Mouse (Mus musculus): ENCODE results near the gene Ndufa3. TPM values are rescaled to one million over a fixed set of nuclear protein-coding genes. Genes with fewer than 3 reads are reported as not detected.
"Not testable (repeated sequence)": the region's sequence is repeated elsewhere in the genome, so short reads cannot be mapped to it uniquely, and the experiment has no call there.

The Ndufa3 gene
- 100 to 1,000 TPM; 549 to 603 TPM for total RNA-seq (2021)
- long read RNA-seq, transcript Ndufa3-201 (4 exons, 515 nt) = major isoform, 117 of 135 reads
- long read RNA-seq, partial matches to known transcripts = 12 of 135 reads
- long read RNA-seq, other reads (novel, unspliced or antisense) = 3 of 135 reads

DNA sequence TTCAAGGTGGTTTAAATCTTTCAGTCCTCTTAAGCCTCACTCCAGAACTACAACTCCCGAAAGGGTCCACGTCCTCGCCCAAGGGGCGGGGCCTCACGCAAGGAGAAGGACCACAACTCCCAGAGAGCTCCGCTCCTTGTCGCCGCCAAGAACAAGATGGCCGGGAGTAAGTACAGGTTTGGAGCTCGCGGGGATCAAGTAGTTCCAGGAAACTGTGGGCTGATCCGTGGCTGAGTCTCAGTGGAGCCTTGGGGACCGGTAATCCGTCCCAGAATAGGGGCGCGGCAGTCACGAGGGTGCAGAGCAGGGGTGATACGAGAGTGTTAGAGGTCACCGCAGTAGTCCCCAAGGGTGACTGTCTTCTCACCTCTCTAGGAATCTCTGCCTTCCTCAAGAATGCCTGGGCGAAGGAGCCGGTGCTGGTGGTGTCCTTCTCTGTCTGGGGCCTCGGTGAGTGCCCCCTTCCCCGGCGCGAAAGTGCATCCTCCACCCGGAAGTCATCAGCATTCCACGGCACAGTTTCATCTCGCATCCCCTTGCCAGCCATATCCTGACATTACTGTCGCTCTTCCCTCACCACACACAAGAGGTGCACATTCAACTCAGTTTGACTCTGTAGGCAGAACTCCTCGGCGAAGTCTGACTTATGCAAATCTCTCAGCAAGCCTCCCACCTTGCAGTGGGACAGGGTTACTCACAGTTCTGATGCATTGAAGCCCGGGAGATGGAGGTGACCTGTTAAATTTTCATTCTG lies at the start of gene Ndufa3:
TSS of gene Ndufa3 (plus strand) at position 132 of the 754 bp plus-strand sequence.
- DNase-seq (ENCODE audit: low spot score in 2 of 2) = peak; percentile 86 to 90

DNA sequence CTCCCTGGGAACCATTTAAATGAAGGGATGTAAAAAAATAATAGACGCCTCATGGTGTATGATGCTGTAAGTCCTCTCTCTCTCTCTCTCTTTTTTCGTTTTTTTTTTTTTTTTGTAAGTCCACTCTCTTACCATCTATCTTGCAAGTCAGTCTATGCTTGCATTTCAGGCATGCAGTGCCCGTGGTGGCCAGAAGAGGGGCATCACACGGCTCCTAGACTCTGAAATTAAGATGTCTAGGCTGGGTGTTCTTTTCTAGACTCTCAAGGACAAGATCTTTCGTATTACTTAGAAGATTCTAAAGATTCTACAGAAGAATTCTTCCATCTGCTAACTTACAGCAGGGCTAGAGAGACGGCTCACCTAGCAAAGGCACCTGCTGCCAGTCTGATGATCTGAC lies 47.4 kb upstream of the Ndufa3 start:
- no peak for DNase-seq (ENCODE audit: low spot score in 2 of 2)

DNA sequence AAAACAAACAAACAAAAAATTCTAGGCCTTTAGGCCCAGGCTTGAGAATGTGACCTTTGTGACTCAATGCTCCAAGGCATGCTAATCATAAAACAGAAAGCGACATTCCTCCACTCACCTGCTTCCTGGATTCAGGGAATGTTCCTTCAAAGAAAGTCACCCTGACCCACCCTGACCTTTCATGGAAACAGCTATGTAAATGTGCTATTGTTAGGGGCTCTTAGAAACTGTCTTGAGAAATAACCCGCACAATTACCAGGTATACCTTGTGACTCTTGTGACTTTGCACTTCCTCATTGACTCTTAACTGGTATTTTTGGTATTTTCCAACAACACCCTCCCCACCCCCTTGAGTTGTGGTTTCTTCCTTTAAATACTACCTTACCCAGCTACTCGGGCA lies 46.6 kb upstream of the Ndufa3 start:
- not testable (repeated sequence) for DNase-seq (ENCODE audit: low spot score in 2 of 2)

DNA sequence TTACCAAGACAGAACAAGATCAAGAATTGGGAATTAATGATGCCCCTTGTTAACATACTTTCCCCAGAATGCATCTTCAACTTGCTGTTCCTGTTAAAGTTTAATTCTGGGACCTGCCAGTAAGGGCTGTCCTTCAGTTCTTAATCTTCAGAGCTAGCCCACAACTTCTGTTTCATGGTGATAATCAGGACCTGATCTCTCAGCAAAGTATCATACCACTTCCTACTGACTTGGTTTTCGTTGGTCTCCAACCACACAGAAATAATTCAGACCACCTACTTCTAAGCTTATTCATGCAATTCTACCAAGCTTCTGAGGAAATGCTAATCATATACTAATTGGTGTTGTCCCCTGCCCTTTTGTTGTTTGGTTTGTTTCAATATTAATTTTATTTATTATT lies 45.3 kb upstream of the Ndufa3 start:
- DNase-seq (ENCODE audit: low spot score in 2 of 2) = no peak

DNA sequence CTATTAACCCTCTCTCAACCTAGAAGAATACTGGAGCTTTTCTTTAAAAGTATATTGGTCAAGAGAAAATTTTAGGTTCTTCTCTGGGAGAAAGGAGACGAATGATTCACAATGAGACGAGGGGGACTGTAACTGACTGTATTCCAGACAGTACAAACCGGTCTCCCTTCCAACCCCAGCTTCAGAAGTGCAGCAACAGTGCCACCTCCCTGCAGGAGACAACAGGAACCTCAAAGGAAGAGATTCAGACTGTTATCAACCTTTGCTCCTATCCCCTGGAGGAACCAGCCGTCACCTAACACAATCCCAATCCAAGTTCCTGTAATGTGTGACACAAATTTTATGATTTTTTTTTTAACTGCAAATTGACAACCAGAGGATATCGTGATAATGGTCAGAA lies 43.0 kb upstream of the Ndufa3 start:
- peak; percentile 28 to 70 for DNase-seq (ENCODE audit: low spot score in 2 of 2)

DNA sequence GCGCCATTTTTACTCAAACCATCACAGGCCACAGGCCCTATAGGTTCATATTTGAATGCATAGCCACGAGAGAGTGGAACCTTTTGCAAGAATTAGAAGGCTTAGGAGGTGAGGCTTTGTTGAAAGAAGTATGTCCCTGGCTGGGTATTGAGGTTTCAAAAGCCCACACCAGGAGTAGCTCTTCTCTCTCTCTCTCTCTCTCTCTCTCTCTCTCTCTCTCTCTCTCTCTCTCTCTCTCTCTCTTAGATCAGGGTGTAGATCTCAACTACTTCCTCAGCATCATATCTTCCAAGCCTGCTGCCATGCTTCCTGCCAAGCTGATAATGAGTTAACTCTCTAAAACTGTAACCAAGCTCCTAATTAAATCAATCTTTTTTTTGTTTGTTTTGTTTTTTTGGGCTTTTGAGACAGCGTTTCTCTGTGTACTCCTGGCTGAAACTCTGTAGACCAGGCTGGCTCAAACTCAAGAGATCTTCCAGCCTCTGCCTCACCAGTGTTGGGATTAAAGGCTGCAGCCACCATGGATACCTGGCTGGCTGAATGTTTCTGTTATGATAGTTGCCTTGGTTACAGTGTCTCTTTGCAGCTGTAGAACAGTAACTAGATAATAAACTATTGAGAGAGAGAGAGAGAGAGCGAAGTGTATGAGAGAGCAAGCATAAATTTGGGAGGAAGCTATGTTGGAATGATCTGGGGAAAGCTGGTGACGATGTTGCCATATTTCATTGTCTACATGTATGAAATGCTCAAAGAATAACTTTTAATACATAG lies 40.6 kb upstream of the Ndufa3 start:
- DNase-seq (ENCODE audit: low spot score in 2 of 2) = no peak

DNA sequence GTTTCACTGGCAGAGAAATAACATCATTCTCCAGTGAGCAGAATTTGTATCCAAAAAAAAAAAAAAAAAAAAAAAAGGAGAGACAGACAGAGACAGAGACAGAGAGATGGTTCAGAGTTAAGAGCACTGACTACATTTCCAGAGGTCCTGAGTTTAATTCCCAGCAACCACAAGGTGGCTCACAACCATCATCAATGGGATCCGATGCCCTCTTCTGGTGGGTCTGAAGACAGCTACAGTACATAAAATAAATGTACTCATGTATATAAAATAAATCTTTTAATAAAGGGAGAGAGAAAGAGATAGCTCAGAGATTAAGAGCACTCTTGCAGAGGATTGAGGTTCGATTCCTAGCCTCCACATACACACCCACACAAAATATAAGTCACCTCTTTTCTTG lies 39.0 kb upstream of the Ndufa3 start:
- DNase-seq (ENCODE audit: low spot score in 2 of 2) = no peak

DNA sequence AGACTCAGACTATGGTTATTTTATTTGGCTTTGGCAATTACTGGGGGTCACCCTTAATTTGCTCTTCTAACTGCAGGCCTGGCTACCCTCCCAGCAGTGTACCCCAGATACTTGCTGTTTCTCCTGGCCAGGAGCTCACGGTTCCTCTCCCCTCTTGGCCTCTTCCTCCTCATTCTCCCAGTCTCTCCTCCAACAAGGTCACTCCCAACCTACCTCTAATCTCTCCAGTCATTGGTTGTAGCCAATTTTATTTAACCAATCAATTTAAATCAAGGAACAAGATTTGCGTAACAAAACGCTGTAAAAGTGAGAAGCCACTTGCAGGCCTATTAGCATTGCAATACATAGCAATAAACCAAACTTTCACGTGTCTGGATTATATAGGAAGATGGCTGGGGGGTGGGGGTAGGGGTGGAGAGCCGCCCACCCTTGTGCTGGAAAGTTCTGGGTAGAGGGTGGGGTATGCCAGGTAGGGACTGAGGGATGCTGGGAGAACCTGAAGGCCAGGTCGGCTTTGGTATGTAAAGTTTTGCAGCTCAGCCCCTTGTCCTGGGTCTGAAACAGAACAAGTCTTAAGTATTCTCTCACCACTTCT lies 38.1 kb upstream of the Ndufa3 start:
- no peak for DNase-seq (ENCODE audit: low spot score in 2 of 2)

DNA sequence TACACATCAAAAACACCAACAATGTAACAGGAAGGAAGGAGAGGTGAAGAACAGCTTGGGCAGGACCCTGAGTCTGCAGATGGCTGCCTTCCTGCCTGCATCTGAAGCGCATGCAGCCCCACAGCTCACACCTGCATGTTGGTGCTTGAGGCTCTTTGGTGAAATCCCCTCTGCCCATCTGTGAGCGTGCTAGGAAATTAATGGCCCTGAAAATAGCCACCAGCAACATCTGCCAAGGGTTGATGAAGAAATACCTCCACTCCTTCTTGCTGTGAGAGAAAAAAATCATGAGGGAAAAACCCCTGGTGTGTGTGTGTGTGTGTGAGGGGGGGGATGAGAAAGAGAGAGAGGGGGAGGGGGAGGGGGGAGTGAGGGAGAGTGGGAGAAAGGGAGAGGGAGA lies 37.1 kb upstream of the Ndufa3 start:
- no peak for DNase-seq (ENCODE audit: low spot score in 2 of 2)

DNA sequence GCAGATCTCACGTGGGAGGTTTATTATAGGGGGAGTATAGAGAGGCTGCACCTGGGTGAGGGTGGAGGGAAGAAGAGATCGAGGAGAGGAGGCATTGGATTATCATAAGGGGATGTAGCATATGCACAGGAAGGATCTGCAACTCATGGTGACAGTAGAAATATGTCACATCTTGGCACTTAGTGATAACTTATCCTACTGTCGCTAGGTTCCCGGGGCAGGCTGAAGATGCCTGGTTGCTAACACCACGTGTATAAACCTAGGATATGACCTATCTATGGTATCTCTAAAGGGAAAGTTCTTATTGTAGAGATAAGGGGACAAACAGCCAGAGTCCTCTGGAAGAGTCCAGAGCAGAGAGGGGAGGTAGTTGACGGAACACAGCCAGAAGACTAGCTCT lies 31.4 kb upstream of the Ndufa3 start:
- DNase-seq (ENCODE audit: low spot score in 2 of 2) = no peak

DNA sequence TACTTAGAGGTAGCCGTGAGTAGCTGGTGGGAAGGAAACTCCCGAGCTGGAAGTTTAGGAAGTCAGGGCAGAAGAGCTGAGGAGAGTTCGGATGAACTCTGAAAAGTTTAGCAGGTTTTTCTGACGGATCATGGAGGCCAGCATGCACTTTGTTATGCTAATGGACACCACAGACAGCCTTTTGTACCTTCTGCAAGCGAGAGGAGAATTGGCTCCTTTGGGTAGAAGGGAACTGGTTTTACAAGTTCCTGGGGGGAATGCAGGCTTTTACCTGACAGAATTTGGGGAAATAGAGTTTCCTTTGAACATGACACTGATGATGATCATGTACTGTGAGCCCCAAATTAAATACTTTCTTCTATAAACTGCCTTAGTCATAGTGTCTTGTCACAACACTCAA lies 30.9 kb upstream of the Ndufa3 start:
- DNase-seq (ENCODE audit: low spot score in 2 of 2) = no peak

DNA sequence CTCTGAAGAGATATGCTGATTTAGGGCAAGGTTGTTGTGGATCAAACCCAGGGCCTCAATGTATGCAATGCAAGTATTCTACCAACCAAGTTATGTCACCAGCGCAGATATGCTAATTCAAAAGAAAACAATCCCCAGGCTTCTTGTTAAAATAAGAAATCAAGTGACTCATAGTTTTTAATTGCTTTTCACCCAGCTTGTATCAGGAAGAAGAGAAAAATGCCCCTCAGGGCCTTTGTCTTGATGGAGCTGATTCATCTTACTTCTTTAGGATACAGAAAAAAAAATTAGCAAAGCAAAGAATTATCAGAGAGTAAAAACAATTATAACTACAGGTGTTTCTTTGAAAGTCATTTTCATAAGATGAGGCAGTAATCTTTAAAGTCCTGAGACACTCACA lies 29.9 kb upstream of the Ndufa3 start:
- no peak for DNase-seq (ENCODE audit: low spot score in 2 of 2)

DNA sequence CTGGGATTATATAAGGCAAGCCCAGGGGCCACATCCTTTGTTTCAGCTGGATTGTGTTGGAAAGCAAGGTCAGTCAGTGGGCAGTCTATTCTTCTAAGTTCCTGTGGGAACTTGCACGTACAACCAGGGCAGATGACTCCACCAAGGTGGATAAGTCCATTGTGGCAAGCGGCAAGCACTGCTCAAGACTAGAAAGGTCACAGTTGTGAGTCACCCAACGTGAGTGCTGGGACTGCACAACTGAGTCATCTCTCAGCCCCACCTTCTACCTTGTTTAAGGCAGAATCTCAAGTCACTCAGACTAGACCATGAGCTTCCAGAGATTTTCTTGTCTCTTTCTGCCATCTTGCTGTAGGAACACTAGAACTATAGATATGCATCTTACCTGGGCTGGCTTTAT lies 26.6 kb upstream of the Ndufa3 start:
- DNase-seq (ENCODE audit: low spot score in 2 of 2) = no peak

DNA sequence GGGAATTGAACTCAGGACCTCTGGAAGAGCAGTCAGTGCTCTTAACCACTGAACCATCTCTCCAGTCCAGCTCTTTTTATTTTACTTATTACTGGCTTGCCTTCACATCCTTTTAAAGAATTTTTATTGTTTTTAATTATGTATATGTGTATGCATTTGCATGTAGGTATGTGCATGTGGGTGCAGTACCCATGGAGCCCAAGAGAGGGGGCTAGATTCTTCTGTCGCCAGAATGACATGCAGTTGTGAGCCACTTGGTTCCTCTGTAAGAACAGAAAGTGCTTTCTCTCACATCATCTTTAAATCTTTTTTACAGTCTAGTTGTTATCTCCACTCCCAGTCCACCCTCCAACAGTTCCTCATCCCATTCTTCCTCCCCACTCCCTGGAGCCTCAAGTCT lies 25.6 kb upstream of the Ndufa3 start:
- no peak for DNase-seq (ENCODE audit: low spot score in 2 of 2)

DNA sequence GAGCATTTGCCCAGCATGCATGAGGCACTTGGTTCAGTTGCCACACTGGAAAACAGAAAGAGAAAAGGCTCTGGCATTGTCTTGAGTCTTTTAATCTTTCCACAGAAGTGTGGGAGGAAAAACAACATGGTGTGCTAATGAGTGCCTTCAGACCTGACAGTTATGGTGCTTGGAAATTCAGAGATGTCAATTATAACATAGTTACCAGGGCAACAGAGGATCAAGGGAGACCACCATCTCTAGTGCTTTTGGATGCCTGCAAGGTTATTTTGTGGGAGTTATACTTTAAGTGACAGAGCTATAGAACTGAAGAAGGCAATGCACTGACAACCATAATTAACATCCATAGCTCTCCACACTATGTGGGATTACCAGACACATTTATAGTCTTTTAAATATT lies 23.3 kb upstream of the Ndufa3 start:
- DNase-seq (ENCODE audit: low spot score in 2 of 2) = no peak

DNA sequence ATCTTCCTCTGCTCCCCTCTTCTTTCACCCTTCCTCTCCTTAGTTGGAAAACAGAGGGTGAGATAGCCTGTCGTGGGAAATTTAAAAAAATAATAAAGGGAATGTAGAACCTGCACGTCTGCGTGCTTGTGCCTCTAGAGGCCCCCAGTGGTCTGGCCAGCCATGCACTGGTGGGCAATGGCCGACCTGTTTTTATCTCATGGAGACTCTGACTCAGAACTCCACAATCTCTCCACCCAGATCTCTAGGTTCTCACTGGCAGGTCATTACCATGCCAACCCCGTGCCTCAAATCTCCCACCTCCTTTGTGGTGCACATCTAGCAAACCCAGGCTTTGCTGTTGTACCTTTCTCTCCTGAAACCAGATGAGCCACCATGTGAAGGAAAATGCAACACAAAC lies 22.5 kb upstream of the Ndufa3 start:
- DNase-seq (ENCODE audit: low spot score in 2 of 2) = no peak

DNA sequence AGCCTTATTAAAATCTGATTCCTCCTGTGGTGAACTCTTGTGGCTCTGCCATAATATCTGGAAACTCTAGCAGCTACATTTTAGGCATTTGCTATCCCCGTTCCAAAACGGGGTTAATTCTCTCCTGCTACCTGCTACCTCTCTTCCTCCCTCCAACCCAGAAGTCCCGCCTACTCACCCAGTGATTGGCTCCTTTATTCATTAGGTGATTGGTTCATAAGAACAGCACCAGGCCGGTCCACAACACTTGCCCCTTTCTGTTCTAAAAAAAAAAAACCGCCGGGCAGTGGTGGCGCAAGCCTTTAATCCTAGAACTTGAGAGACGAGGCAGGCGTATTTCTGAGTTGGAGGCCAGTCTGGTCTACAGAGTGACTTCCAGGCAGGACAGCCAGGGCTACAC lies 22.0 kb upstream of the Ndufa3 start:
- DNase-seq (ENCODE audit: low spot score in 2 of 2) = no peak

DNA sequence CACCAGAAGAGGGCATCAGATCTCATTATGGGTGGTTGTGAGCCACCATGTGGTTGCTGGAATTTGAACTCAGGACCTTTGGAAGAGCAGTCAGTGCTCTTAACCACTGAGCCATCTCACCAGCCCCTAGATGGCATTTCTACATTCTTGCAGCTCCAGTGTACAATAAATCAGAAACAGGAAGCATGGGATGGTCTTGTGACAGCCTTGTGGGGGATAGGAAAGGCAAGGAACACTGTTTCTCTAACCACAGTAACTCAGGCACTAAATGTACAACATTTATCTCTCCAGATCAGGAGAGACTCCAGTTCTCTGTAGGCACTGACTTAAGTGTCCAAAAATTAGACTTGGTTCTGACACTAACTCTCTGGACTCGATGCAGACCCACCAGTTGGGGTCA lies 19.4 kb upstream of the Ndufa3 start:
- not testable (repeated sequence) for DNase-seq (ENCODE audit: low spot score in 2 of 2)

DNA sequence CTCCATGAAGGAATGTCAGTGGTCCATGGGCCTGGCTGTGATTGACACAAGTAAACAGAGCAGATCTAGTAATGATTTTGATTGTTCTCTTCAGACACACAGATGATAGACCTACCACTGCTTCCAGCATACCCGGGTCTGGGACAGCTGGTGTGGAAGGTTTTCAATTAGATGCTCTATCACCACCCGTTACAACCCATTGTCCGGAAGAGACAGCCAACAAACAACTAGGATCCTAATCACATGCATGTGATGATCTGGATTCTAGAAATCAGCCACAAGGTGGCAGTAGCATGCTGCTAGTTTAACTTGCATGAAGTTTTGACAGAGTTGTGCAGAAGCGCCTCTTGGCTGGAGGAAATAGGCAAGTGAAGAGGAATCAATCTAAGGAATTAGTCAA lies 16.1 kb upstream of the Ndufa3 start:
- DNase-seq (ENCODE audit: low spot score in 2 of 2) = peak; percentile 47 to 88

DNA sequence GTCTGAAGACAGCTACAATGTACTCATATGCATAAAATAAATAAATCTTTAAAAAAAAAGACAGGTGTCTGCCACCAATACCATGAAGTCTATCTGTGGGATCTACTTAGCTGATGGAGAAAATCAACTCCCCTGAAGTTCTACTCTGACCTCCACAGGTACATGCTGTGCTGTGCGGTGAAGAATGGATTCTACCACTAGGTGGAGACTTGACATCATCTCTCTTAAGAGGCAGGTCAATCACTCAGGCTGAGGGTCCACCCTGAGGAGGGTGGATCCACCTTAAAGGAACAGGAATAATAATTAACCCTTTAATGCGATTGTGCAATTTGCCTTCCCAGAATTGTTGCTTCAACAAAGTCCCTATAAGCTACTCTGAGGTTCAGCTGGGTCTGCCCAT lies 10.4 kb upstream of the Ndufa3 start:
- no peak for DNase-seq (ENCODE audit: low spot score in 2 of 2)

DNA sequence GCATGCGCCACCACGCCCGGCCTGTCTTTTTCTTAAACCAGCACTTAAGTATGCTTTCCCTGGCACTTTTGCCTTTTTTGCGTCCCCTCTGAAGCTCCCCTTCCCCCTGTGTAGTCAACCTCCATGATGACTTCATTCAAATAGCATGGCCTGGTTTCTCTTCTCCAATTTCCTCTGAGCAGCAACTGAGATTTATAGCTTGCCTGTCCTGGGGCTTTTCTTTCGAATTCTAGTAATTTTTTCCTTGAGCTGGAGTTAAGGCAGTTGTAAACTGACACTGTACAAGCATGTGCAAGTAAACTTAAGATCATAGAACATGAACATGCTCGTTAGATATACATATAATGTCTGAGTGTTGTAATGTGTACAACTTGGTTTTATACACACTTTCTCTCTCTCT lies 9.8 kb upstream of the Ndufa3 start:
- no peak for DNase-seq (ENCODE audit: low spot score in 2 of 2)

DNA sequence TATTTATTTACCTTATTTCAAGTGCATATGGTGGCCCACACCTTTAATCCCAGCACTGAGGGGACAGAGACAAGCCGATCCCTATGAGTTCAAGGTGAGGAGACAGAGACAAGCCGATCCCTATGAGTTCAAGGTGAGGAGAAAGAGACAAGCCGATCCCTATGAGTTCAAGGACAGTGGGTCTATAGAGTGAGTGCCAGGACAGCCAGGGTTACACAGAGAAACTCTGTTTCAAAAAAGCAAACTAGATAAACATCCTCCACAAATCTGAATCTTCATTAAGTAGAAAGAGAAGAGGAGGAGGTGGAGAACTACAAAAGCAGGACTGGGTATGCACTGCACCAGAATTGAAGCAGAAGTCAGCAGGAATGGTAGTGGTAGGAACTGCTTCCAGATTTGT lies 8.5 kb upstream of the Ndufa3 start:
- DNase-seq (ENCODE audit: low spot score in 2 of 2) = no peak
